Mouse (Mus musculus): ENCODE results near the gene Tssk3.
A peak's percentile ranks its signal among the peaks of the same experiment; 100 is the strongest.

Tssk3 gene

DNA sequence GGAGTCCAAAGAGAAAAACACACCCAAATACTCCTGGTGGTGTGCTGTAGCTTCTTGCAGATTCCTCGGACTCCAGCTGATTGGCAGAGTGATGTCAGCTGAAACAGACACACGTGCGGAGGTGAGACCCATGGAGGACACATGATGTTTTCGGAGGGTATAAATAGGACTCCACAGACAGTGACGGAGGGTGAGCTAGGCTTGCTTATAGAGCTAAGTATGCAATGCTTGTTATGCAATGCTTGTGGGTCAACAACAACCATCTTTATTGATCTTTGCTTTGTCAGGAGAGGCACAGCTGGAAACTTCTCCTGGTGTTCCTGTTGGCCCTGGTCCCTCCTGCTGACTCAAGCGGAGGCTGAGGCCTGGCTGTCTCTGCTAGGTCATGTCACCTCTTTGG is 42.1 kb downstream of the Tssk3 start:
- DNase-seq (ENCODE audit: low read depth, low spot score), result no peak

DNA sequence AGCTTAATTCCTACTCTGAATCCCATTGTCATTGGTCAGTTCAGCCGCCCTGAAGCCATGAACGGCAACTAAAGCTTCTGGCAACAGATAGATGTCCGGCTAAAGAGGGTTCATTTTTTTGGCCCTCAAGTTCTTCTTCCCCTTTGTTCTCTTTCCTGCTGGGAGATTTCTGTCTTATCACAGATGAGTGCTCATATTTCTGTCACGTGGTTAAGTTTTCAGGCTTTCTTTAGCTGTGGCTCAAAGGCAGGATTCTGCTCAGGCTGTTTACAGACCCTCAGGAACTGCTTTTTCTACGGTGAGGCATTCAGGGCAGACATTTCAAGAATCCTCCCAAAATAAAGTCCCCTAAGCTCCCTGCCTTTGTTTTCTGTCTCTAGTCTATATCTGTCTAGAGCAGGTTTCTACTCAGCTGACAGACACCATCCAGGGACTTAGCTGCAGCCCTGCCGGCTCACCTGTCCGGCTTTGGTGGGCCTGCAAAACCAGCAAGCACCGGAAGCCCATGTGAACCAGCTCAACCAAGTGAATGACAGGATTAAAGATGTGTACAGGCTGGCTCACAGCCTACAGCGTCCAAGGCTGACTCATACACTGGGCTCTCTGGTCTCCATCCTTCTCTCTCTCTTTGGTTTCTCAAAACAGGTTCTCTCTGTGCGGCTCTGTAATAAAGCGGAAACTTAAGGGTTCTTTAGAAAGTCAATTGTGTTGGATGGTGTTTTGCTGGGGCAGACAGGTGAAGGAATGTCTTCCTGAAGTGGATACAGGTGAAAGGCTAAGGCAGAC is 42.9 kb downstream of the Tssk3 start:
- DNase-seq (ENCODE audit: low read depth, low spot score), result no peak

DNA sequence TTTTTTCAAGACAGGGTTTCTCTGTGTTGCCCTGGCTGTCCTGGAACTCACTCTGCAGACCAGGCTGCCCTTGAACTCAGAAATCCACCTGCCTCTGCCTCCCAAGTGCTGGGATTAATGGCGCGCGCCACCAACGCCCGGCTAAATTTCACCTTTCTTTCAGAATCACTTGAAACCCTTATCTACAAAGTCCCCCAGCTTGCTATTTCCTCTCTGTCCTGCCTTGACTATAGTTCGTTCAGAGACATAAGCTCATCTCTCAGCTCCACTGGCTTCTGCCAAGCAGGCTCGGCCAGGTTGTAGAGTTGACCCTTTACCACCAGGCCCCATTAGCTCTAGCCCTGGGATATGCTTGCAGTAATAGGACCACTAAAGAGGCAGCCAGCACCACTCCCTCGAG is 43.5 kb downstream of the Tssk3 start:
- DNase-seq (ENCODE audit: low read depth, low spot score), result no peak

DNA sequence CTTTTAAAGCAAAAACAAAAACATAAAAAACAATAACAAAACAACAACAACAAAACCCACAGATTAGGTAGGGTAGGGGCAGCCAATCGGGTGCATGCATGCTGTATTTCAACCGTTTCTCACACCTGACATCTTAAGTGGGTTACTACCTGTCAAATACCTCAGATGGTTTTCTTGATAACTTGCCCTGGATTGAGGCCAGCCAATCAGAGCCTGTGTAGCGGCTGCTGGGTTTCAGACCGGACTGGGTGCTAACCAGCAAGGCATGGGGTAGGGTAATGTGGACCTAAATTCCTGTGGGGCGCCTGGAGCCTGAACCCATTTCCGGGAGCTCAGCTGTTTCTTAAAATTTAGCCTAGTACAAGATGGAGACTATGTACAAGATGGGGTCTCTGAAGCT is 49.7 kb downstream of the Tssk3 start:
- no peak for DNase-seq (ENCODE audit: low read depth, low spot score)

- peak; percentile 45 for DNase-seq (ENCODE audit: low read depth, low spot score)
Observed at GRCm38 (mm10) chr4:129440340-129441063, 50.3 kb downstream of the Tssk3 start, which contains the start of gene Zbtb8b. Gene Zbtb8b, minus strand, starts transcription at chr4:129440853.
